Comparison of ENCODE assay signal across 1 mouse cellular context in genomic region chr11:65759350-65759749, GRCm38 (mm10).
A peak's percentile ranks its signal among the peaks of the same experiment; 100 is the strongest.
TF ChIP-seq lines count a peak whose summit lies in the region.

No protein-coding gene starts in this region.

TF ChIP-seq in MEL, 35 proteins besides CTCF, POLR2A, EP300 and RAD21 (continued from another document):
- TF ChIP-seq KAT2A (conservative IDR thresholded peaks at IDR 0.05; ENCODE audit: low read depth, low read length) (no peak), MEF2A (IDR thresholded peaks at IDR 0.05; ENCODE audit: extremely low read depth, insufficient replicate concordance, low read depth, low read length, poor library complexity, severe bottlenecking) (no peak), MXI1 (IDR thresholded peaks at IDR 0.05; ENCODE audit: low read depth, low read length) (no peak), TBP (IDR thresholded peaks at IDR 0.05; ENCODE audit: low read depth, low read length) (no peak), BHLHE40 (IDR thresholded peaks at IDR 0.05; ENCODE audit: borderline replicate concordance, low read depth, low read length) (0 out of 2 replicates have a peak, but pooled peaks have one; percentile 18), TCF12 (IDR thresholded peaks at IDR 0.05; ENCODE audit: low read depth, low read length) (peak; percentile 82), JUND (IDR thresholded peaks at IDR 0.05; ENCODE audit: low read depth, low read length) (no peak), MAZ (IDR thresholded peaks at IDR 0.05; ENCODE audit: low read depth, low read length) (no peak), NELFE (IDR thresholded peaks at IDR 0.05; ENCODE audit: low read depth, low read length) (no peak), ZMIZ1 (IDR thresholded peaks at IDR 0.05; ENCODE audit: low read depth, low read length) (no peak), RCOR1 (IDR thresholded peaks at IDR 0.05; ENCODE audit: low read depth, low read length) (peak; percentile 78), GATA1 (IDR thresholded peaks at IDR 0.05; ENCODE audit: low read depth, low read length) (peak; percentile 89), SMC3 (IDR thresholded peaks at IDR 0.05; ENCODE audit: low read depth, low read length) (no peak), POLR2AphosphoS2 (IDR thresholded peaks at IDR 0.05; ENCODE audit: low read length) (no peak), CHD2 (IDR thresholded peaks at IDR 0.05; ENCODE audit: low read length) (no peak), USF1 (IDR thresholded peaks at IDR 0.05; ENCODE audit: low read depth, low read length) (no peak), POLR2AphosphoS5 (IDR thresholded peaks at IDR 0.05; ENCODE audit: borderline replicate concordance, low read depth, low read length) (no peak), NRF1 (IDR thresholded peaks at IDR 0.05; ENCODE audit: insufficient read depth, low read depth, low read length, poor library complexity, severe bottlenecking) (no peak), UBTF (IDR thresholded peaks at IDR 0.05; ENCODE audit: borderline replicate concordance, insufficient read depth, low read depth, low read length) (no peak), ETS1 (IDR thresholded peaks at IDR 0.05; ENCODE audit: low read depth, low read length) (peak; percentile 56; the same call in 1 of the 2 replicates), ZC3H11A (IDR thresholded peaks at IDR 0.05; ENCODE audit: low read depth, low read length) (no peak), USF2 (IDR thresholded peaks at IDR 0.05; ENCODE audit: borderline replicate concordance in 1 of 2, insufficient read depth in 1 of 2, low read depth in 1 of 2, low read length in 2 of 2) (no peak), ZKSCAN1 (IDR thresholded peaks at IDR 0.05; ENCODE audit: low read depth, low read length) (no peak), MAX (IDR thresholded peaks at IDR 0.05; ENCODE audit: low read length) (no peak), GABPA (IDR thresholded peaks at IDR 0.05; ENCODE audit: low read depth, low read length) (no peak), ELF1 (IDR thresholded peaks at IDR 0.05; ENCODE audit: low read depth, low read length) (no peak), E2F4 (IDR thresholded peaks at IDR 0.05; ENCODE audit: borderline replicate concordance, low read depth, low read length) (no peak), MAFK (IDR thresholded peaks at IDR 0.05; ENCODE audit: borderline replicate concordance, low read depth, low read length) (no peak), TAL1 (IDR thresholded peaks at IDR 0.05; ENCODE audit: low read length) (peak; percentile 60)
